Mouse (Mus musculus) heart, adult 8-10 months (tissue): ENCODE measurements around the gene Fmnl2. TPM values are rescaled to one million over a fixed set of nuclear protein-coding genes. Genes with fewer than 3 reads are reported as not detected.

Experiments
- DNase-seq: peaks from one replicate; pipeline ENCODE4 v3.0.0; 2022; ENCODE audit warnings: low spot score
- total RNA-seq, 4 experiments: library from RNA; stranded (reverse); gene quantifications; 2 replicates each; pipeline ENCODE4 v1.2.4; 2022

Gene Fmnl2
- total RNA-seq, 4 experiments from 2014 or later = 4.4 to 5.0 (median 4.8) TPM

GRCm38 (mm10) chr2:52913311-52913710 is 55.7 kb downstream of the Fmnl2 start:
- DNase-seq = no peak

DNA sequence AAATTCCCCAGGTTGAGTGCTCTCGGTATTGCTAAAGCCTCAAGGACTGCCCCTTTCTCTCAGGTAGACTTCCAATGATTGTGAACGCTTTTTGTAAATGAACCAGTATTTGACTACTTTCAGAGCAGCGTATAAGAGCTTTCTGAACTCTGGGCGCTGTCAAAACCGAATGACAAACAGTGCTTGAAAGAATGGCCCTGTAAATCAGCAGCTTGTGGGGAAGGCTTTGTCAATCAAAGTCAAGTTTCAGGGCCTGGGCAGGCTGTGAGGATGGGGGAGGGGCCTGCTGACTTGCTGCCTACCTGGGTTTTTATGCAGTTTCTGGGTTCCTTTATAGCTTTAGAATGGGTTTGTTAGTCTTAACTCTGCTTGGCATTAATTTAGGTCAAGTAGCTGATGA is 56.1 kb downstream of the Fmnl2 start:
- DNase-seq = no peak

GRCm38 (mm10) chr2:52915536-52915935 is 57.9 kb downstream of the Fmnl2 start:
- no peak for DNase-seq

- peak; percentile 29 for DNase-seq
Observed at GRCm38 (mm10) chr2:52918094-52918493, 60.4 kb downstream of the Fmnl2 start.

DNA sequence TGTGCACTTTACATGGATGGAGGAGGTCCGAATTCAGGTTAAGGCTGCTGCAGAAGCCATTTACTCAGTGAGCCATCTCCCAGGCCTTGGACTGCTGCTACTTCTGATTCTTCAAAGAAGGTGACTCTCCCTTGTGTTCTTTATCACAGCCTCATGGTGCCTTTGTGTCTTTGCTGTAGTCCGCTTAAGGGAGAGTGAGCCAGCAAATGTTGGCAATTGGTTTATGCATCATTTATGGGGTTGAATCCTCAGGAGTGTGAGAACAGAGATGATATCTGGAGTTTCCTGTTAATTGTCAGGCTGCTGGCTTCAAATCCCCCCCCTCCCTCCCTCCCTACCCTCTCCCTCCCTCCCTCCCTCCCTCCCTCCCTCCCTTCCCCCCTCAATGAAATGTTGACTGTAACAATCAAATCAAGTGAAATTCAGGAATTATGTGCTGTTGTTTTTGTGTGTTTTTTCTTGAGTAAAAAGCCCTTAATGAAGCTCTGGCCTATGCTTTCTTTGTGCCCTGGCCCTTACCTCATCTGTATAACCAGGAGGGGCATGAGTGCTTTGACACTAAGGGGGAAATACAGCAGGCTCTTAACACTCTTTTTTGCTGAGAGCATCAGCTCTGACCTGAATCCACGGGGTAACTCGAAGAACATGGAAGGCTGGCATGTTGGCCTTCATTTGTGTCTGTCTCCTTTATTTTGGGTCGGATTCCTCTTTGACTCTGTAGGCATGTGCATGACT is 63.2 kb downstream of the Fmnl2 start:
- DNase-seq = no peak

DNA sequence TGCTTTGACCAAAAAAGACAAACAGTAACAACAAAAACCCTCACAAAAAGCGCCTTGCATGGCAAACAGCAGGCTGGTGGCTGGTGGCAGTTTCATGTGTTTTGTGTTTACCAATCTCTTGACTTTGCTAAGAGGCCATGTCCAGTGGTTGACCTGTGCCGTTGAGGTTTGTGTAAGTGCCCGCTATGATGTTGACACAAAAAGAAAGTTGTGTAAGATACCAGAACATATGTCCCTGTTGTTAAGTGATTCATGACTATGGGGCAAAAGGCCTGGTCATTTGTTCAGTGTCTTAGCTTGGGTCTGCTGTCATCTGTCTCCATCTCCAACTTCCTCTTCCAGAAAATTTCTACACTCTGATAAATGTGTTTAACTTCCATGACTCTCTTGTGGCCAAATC is 67.4 kb downstream of the Fmnl2 start:
- DNase-seq = no peak

GRCm38 (mm10) chr2:52927381-52927780 is 69.7 kb downstream of the Fmnl2 start:
- DNase-seq = no peak

GRCm38 (mm10) chr2:52927858-52928301 is 70.2 kb downstream of the Fmnl2 start:
- no peak for DNase-seq

DNA sequence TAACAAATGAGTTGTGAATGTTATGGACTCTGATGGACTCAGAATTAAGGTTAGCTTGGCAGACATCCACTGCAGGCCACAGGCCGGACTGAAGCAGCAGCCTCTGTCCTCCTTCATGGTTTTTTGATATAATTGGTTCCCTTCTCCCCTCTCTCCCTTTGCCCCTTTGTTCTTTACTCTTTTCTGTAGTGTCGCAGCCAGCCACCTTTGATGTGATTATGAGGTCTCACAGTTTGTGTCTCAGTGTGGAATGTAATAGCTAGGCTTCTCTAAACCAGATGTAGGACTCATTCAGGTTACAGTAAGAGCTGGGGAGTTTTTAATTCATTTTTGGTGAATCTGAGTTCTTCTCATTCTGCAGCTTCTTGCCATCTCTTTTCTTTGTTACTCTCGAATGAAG is 70.7 kb downstream of the Fmnl2 start:
- DNase-seq = no peak

GRCm38 (mm10) chr2:52930106-52930868 is 72.6 kb downstream of the Fmnl2 start:
- peak; percentile 67 for DNase-seq

DNA sequence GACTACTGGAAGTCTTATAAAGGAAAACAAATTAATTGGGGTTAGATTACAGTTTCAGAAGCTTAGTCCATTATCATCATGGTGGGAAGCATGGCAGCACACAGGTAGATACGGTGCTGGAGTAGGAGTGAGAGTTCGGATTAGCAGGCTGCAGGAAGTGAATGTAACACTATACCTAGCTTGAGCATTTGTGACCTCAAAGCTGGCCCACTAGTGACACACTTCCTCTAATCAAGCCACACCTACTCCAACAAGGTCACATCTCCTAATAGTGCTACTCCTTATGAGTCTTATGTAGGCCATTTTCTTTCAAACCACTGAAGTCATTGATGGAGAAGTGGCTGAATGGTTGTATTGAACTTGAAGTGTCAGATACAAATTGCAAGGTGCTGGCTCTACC is 73.7 kb downstream of the Fmnl2 start:
- DNase-seq = no peak

GRCm38 (mm10) chr2:52935906-52936305 is 78.2 kb downstream of the Fmnl2 start:
- no peak for DNase-seq

GRCm38 (mm10) chr2:52938351-52939074 is 80.9 kb downstream of the Fmnl2 start:
- no peak for DNase-seq

DNA sequence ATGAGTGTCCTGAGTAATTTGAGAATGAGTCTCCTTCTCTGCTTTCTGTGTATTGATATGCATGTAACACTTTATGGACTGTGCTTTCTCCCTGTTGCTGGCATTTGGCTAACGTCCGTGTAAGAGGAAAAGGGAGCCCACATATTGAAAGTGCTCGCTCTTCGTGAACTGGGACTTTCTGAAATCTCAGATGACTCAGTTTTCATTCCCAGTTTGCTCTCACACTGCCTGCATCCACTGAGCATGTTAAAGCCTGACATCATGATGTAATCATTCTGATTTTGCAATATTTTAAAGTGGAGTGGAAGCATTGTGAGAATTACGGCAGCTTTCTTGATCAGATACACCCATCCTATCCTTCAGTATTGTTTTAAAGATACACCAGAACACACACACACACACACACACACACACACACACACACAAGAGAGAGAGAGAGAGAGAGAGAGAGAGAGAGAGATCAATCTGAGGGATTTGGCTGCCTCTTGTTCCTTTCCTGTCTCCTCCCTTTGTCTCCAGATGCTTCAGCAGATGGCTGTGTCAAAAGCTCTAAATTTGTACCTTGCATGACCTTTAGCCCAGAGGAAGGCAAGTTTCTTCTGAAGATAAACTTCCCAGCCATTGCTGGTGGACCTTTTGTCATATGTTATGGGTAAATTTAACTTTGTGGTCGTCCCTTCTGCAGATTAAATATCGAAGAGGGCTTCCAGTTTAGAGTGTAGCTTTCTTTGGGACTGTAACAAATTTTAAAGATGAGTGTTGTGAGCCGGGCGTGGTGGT is 86.2 kb downstream of the Fmnl2 start:
- DNase-seq = peak; percentile 36

GRCm38 (mm10) chr2:52944594-52944993 is 86.9 kb downstream of the Fmnl2 start:
- DNase-seq = no peak

GRCm38 (mm10) chr2:52946074-52946473 is 88.4 kb downstream of the Fmnl2 start:
- no peak for DNase-seq

- no peak for DNase-seq
Observed at GRCm38 (mm10) chr2:52946524-52947186, 89.0 kb downstream of the Fmnl2 start.

DNA sequence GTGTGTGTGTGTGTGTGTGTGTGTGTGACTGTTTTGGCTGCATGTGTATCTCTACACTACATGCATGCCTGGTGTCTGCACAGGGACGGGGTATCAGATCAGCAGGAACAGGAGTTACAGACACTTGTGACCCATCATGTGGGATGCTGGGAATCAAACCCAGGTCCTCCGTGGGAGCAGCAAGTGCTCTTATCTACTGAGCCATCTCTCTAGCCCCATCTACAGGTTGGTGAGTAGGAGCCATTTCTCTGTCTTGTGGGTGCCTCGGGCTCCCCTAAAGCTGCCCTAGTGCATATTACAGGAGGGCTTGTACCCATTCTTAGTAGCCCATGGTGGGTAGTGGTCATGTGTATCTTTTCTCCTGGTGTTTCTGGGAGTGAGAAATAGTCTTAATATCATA is 90.7 kb downstream of the Fmnl2 start:
- no peak for DNase-seq

DNA sequence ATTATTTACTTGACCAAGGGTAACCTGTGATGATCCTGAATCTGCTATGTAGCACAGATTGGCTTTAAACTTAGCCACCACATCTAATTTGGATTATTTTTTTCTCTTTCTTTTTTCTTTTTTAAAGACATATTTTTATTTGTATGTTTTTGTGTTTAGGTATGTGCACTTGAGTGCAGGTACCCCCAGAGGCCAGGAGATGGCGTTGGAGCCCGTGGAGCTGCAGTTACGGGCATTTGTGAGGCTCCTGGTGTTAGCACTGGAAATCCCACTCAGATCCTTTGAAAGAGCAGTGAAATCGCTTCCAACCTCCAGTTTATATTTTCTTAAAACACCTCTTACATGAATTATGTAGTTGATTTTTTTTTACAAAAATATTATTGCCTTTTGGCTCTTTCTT is 91.9 kb downstream of the Fmnl2 start:
- no peak for DNase-seq

DNA sequence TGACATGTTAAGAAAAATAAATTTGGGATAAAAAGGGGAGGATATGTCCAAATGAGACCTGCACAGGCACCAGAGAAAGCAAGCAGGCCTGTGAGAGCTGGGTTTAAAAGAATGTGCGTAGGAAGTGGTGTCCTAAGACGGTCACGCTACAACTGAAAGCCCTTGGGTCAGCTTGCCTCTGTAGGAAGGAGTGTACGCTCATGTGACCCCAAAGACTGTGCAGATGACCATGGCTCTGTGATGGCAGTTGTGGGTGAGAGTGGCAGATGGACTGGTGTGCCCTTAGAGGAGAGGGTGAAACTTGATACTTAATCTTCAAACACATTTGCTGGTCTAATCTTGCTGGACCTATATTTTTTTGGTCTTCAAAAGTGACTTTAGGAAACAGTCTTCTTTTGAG is 92.6 kb downstream of the Fmnl2 start:
- DNase-seq = no peak

- no peak for DNase-seq
Observed at GRCm38 (mm10) chr2:52952202-52952730, 94.6 kb downstream of the Fmnl2 start.
